Mouse (Mus musculus): Measurements from ENCODE around the gene Gpr158.
A peak's percentile ranks its signal among the peaks of the same experiment; 100 is the strongest.
"Not testable (repeated sequence)": the region's sequence is repeated elsewhere in the genome, so short reads cannot be mapped to it uniquely, and the experiment has no call there.

Gpr158 gene

DNA sequence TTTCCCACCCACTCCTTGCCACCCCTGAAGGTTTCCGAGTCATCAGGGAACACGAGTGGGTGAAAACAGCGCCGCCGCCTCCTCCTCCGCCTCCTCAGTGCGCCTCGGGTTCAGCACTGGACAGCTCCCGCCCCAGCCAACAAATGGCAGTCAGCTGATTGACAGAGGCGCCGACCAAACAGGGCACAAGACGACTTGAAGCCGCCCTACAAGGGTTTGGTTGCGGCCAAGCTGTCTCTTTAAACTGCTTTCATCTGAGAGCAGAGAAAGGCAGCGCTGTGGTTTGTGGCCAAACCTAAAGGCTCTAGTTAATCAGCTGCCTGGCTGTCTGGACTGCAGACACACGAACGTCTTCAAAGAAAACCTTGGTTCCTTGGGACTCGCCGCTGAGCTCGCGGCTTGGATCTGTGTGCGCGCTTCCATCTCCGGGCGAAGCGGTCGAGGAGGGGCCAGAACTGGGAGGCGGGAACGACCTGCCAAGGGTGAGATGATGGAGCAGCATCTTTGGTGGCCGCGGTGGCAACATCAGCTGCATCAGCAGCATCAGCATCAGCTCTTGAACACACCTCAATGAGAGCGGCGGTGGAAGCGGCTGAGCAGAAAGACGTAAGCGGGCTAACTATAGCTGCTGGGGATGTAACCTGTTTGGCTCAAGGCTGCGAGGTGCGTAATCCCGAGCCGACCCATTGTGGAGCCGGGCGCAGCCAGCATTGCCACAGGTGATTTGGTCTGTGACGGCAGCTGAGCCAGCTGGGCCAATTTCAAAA is at the start of gene Gpr158:
TSS of gene Gpr158 (plus strand) at position 198 of the 767 bp plus-strand sequence.
- peak in 1 of 2 experiments; percentile 26 for DNase-seq (ENCODE audit: low spot score in 2 of 2)

DNA sequence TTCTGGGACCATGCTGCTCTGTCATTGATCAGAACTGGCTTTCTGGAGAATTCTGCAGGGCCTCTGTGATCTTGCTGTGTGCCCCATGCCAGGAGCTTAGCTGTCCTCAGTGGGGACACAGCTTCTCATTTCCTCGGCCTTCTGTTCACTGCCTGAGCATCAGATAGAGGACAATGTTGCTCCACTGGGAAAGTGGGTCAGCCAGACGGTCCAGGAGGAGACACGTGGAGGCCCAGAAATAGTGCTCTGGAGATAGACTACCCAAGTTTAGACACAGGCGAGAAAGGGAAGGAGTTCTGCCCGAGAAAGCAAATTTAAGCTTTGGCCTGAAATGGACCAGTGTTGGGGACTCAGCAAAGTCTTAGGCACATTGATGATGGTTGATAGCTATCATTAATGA is 23.5 kb upstream of the Gpr158 start:
- DNase-seq (ENCODE audit: low spot score in 2 of 2), result no peak

DNA sequence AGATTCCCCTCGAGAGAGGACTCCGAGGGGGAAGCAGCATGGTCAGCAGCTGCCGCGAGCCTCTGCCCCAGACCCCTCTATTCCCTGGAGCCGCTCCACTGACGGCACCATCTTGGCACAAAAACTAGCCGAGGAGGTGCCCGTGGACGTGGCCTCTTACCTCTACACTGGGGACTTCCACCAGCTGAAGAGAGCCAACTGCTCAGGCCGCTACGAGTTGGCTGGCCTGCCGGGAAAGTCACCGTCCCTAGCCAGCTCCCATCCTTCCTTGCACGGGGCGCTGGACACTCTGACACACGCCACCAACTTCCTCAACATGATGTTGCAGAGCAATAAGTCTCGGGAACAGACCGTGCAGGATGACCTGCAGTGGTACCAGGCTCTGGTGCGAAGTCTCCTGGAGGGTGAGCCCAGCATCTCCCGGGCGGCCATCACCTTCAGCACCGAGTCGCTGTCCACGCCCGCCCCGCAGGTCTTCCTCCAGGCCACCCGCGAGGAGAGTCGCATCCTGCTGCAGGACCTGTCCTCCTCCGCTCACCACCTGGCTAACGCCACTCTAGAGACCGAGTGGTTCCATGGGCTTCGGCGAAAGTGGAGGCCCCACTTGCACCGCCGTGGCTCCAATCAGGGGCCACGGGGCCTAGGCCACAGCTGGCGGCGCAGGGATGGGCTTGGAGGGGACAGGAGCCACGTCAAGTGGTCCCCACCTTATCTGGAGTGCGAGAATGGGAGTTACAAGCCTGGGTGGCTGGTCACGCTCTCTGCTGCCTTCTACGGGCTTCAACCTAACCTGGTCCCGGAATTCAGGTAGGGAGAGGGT is 1.2 kb downstream of the Gpr158 start:
- DNase-seq (ENCODE audit: low spot score in 2 of 2), result no peak

DNA sequence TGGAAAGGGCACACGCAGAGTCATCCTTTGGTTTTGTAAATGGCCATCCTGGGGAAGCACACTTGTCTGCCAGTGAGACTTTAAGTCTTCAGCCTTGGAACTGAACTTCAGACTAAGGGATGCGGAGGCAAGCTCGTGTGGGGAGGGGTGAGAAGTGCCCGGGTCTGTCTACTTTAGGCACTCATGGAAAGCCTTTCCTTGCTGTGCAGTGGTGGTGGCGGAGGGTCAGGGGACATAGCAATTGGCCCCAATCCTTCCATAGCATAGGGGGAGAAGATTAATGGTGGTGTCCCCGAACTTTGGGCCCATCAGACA is 1.8 kb downstream of the Gpr158 start:
- DNase-seq (ENCODE audit: low spot score in 2 of 2), result no peak

DNA sequence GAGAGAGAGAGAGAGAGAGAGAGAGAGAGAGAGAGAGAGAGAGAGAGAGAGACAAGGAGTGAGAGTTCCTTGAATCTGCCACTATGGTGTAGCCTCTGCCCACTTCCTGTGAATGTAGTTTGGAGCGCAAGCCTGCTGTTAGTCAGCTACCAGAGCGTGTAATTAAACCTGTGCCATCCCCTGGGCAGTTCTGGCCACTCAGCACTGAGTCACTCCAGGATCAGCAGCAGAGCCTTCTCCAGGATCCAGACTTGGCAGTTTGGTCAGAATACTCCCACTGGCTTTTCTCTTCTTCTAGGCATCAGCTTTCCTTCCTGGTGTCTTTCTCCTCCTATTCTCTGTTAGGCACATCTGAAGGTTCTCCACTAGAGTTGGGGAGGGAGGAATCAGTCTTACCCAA is 2.2 kb downstream of the Gpr158 start:
- DNase-seq (ENCODE audit: low spot score in 2 of 2), result no peak

DNA sequence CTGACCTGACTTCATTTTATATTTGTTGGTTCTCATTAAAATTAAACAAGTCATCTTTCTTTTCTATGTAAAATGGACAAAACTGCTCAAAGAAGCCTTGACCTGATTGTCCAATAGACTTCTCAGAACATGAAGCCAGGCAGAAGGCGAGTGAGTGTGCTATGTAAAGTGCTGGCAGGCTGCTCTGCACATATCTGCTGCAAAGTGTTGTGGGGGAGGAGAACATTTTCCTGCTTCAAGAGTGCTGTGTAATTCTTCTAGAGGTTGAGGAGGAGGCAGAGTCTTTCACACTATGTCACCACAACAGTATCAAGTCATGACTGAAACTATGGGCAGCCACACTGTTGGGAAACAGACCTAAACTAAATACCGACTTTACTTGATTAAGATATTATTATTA is 12.2 kb downstream of the Gpr158 start:
- no peak for DNase-seq (ENCODE audit: low spot score in 2 of 2)

DNA sequence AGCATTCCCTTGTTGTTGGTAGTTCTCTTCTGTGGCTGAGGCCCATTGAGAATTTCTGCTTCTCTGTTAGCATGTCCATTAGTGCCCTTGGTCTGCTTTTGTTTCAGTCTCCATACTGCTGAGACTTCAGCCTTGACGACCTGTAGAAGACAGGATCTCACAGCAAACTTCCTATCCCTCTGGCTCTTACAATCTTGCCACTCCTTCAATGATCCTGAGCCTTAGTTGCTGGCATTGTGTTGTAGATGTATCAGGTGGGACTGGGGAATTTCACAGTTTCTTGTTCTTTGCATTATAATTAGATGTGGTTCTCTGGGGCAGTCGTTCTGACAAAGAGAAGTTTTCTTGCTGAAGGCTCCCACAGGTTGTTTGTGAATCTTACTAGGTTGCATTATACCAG is 25.4 kb downstream of the Gpr158 start:
- no peak for DNase-seq (ENCODE audit: low spot score in 2 of 2)

DNA sequence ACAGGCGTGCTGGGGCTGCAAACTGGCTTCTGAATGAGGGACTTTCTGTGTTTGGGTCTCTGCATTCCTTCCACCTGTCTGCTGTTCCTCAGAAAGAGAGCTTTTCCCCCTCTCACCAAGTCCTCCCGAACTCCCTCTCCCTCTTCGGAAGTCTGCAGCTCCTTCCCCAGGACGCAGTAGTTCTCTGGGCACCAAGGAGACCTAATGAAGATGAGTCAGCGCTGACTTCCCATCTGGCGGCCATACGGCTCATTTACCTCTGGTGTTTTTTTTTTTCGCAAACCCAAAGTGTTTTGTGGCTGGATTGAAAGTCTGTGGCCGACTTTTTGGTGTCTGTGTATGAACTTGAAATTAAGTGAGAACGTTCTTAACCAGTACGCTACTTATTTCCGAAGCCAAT is 30.0 kb downstream of the Gpr158 start:
- DNase-seq (ENCODE audit: low spot score in 2 of 2), result no peak

DNA sequence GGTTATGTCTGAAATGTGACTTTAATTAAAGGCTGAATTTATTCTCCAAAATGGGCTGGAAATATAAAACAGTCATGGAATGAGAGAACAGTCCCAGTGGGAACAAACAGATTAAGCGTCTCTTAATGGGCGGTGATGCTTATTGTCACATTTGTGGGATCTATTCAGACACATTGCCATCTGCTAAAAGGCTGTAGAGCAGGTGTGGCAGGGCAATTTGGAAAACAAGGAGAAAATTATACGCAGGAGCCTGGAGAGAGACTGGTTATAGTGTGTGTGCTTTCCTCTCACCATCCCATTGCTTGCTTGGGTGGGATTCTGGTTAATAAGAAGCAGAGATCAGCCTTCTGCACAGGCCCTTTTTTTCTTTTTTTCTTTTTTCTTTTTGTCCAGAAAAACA is 32.3 kb downstream of the Gpr158 start:
- DNase-seq (ENCODE audit: low spot score in 2 of 2), result no peak

DNA sequence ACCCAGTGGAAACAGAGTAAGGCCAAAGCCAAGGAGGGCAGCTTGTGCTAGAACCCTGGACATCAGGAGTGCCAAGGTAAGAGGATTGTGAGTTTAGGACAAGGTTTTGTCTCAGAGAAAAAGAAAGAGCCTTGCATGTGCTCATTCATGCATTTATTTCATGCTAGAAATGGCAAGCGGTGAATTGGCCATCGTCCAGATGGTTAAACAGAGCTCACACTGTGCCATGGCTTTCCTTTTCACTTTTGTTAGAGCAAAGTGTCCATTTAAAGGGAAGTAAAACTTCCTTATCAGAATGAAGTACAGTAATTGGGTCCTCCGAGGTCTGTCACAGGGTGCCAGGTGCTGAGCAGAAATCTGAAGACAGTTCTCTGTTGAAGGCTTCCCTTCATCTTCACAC is 38.3 kb downstream of the Gpr158 start:
- DNase-seq (ENCODE audit: low spot score in 2 of 2), result no peak

DNA sequence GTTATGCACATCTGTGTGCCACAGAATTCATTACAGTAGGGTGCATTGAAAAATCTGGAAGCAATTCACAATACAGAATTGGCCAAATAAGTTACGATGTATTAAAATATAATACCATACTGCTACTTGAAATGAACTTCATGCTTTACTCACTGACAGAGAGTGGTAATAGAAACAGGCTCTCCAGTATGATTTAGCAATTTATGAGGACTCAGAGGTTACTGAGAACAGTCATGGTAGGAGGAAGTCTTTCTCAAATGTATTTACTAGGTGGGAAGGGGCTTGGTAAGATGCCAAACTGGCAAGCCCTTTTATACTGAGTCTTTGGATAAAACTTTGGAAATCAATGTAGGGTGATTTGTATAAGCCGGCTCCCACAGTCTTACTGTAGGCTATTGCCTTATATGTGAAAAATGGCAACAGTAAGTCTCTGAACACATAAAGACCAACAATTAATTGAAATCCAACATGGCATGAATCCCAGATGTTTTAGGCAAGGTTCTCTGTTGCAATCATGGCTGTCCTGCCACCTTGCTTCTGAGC is 40.2 kb downstream of the Gpr158 start:
- DNase-seq (ENCODE audit: low spot score in 2 of 2), result no peak

DNA sequence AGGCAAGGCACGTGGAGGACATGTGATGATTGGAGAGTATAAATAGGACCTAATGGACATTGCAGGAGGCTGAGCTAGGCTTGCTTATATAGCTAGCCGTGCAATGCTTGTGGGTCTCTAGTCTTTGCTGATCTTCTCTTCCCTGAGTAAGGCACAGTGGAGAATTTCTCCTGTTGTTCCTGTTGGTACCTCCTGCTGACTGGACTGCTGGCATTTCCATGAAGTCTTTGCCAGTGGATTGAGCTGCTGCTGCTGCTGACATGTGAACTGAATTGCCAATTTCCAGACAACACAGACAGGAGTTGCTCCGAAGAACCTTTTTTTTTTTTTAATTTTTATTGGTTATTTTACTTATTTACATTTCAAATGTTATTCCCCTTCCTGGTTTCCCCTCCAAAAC is 41.5 kb downstream of the Gpr158 start:
- no peak for DNase-seq (ENCODE audit: low spot score in 2 of 2)

DNA sequence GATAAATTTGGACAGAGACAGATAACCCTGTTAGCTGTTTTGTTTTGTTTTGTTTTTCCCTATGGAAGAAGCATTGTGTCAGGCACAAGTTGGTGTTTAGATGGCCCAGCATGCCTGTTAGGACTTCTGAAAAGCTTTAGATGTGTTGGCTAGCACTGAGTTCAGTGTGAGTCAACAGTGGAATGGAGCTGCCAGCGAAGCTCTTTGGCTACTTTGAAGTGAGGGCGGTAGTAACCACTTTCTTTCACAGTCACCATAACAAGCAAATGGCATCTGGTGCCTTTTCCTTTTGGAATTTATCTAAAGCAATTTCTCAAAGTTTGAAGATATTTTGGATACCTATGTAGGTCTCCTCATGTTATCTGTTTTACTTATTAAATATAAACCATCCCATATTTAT is 62.9 kb downstream of the Gpr158 start:
- DNase-seq (ENCODE audit: low spot score in 2 of 2), result no peak

DNA sequence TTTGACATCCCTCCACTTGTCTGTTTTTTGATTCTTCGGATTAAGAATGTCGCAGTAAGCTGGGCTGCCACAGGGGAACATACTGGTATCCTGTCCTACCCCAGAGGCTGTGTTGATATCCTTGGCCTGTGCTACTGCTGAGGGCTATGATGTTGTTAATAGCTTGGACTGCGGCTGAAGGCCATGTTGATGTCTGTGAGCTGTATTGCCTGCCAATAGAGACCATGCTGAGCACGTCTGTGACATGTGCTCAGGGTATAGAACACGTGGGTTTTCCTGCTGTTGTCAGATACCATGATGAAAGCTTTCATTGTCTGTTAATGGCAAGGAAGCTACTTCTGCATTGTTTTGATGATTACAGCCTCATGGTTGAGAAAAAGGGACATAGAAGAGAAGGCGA is 63.8 kb downstream of the Gpr158 start:
- DNase-seq (ENCODE audit: low spot score in 2 of 2), result no peak

DNA sequence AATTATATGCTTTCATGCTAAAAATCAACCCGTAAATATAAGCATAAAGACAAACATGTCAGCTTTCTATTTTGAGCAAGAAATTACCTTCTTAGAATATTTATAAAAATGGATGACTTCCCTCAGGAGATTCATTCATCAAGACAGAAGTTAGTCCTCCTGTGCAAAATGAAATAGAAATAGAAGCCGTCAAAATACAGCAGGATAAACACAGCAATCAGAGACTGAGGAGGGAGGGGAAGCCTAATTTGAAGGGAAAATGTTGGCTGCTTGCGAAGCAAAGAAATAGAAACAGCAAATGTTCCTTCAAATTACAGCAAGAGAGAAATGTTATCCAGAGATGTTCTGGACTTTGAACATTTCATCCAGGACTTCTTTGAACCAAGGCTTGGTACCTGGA is 72.3 kb downstream of the Gpr158 start:
- DNase-seq (ENCODE audit: low spot score in 2 of 2), result no peak

DNA sequence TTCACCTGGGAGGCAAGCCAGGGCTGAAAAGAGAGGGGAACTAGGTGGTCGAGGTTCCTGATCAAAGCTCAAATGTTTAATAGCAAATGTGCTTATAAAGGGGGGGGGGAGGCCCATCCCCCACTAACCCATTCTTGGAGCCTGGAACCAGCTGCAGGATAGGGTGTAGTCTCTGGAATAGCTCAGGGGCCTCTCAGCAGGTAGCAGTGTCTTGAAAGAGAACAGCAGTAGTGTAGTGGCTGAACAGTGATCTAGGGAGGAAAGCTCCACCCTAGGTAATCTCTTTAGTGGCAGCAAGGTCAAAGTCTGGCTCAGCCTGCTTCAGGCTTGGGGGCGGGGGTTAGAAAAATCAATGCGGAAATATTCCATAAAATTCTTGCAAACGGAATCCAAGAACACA is 93.3 kb downstream of the Gpr158 start:
- DNase-seq (ENCODE audit: low spot score in 2 of 2), result not testable (repeated sequence)

DNA sequence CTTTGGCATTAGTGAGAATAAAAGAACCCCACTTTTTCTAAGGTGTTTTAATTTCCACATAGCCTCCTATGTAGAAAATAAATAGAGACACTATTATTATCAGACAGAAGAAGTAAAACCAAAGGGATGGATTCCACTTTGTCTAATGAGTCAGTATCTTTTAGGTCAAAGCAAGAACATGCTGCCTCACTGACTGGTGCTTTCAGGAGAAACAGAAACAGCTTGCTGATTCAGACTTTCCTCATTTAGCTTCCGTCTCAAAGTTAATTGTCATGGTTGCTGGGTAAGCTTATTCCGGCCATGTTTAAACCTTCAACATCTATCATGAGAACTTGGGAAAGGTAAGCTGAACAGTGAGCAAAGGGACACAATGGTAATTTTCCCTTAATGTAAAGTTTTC is 107.6 kb downstream of the Gpr158 start:
- DNase-seq (ENCODE audit: low spot score in 2 of 2), result no peak

DNA sequence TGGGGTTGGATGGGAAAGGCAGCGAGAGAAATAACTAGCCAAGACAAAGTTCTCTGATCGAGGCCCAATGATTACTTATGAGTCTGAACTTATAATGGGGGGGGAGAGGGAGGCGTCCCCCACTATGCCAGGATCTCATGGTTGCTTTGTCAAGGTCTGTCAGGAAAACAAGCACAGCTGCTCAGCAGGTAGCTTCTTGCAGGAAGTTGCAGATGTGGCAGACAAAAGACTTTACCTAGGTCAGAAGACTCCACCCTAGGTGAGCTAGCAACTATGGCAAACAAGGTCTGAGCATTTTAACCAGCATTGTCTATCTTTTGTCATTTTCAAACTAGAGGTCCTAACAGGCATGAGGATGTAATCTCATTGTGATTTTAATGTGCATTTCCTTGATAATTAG is 129.5 kb downstream of the Gpr158 start:
- DNase-seq (ENCODE audit: low spot score in 2 of 2), result no peak

DNA sequence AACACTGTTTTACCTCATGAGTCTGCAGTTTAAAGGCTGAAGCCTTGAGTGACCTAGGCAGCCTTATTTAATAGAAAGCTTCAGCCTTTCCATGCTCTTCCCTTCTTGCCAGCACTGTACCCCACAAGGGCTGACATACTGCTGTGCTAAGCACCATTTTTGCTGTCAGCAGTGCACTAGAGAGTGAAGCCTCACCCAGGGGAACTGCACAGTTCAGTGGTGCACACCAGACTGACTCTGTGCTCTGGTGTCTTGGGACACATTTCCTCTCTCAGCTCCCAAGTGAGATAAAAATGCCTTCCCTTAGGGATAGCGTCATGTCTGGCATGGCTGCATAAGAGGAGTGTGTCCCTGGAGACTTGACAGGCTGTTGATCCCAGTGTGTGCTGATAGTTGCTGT is 130.6 kb downstream of the Gpr158 start:
- DNase-seq (ENCODE audit: low spot score in 2 of 2), result no peak

DNA sequence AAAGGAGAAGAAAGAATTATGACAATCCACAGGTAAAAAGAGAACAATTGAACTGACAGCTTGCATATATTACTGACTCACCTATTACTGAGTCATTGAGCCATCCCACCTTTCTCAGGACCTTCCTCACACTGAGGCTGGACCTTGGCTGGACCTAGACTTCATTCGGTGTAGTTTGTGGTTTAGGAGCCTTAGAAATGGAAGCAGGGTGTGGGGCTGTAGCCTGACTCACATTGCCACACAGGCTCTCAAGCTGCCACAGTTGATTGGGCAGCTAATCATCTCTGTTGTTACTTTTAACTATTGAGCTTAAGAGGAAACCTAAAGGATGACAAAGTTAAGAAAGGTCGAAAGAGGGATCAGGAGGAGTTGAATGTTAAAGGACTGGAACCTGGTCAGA is 132.1 kb downstream of the Gpr158 start:
- DNase-seq (ENCODE audit: low spot score in 2 of 2), result no peak

DNA sequence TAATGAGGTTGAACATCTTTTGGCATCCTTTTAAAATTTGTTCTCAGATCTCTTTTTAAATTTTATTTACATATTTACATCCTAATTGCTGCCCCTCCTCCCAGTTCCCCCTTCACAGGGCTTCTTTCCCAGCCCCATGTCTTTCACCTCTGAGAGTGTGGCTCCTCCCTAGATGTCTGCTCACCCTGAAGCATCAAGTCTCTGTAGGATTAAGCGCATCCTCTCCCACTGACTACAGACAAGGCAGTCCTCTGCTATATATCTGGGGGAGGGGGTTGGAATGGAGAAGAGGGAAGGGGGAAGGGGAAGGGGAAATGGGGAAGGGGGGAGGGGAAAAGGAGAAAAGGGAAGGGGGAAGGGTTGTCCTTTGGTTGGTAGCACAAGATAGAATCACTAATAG is 140.1 kb downstream of the Gpr158 start:
- DNase-seq (ENCODE audit: low spot score in 2 of 2), result no peak

DNA sequence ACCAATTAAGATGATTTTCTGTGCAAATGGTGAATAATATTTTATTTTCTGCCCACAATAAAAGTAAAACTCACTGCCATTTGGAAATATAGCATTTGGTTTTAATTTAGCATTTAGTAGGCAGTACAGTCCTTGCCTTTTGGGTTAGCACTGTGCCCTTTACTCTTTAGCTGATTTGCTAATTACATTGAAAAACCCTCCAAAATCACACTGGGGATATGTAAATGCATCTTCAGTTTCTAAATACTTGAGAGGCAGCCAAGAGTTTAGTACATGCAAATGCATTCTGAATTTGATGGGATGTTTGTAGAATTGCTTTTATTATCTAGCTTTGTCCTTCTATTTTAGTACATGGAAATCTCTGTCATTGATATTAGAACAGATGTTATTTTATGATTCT is 163.4 kb downstream of the Gpr158 start:
- no peak for DNase-seq (ENCODE audit: low spot score in 2 of 2)

DNA sequence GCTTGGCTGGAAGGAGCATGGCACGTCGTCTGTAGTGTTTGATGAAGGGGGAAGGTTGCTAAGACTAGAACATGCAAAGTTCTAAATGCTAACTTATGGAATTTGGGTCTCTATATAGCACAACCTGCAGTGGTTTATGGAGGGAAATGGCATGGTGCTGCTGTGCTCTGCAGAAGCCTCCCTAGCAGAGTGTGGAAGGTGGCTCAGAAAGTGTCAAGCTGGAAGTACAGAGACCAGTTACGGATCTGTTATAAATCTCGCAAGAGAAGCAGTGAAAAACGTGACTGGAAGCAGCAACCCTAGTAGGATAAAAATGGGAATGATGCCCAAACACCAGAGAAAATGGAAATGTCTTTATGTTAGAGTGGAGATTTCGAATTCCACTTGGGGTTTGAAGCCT is 251.8 kb downstream of the Gpr158 start:
- no peak for DNase-seq (ENCODE audit: low spot score in 2 of 2)
